Mouse (Mus musculus) embryo, embryonic 10.5 days (tissue): ENCODE measurements at regions not wholly inside any gene's neighbourhood (a gene's known extent, or its start where the extent isn't known, plus 50 kb on each side); places are given as distances from the start of the nearest gene placed in this dataset.
"Not testable (repeated sequence)": the region's sequence is repeated elsewhere in the genome, so short reads cannot be mapped to it uniquely, and the experiment has no call there.

Source experiments
- DNase-seq: peaks from one replicate; pipeline ENCODE4 v3.0.0-alpha.2; 2015; ENCODE audit warnings: low spot score

- DNase-seq: peak; percentile 81
Observed at GRCm38 (mm10) chr9:97297538-97297937, 72.2 kb downstream of the Trim42 start.

GRCm38 (mm10) chr9:97295770-97296169 is 74.0 kb downstream of the Trim42 start:
- DNase-seq: peak; percentile 54

- no peak for DNase-seq
Observed at GRCm38 (mm10) chr9:97291870-97292269, 77.9 kb downstream of the Trim42 start.

GRCm38 (mm10) chr9:97284282-97284802 is 85.4 kb downstream of the Trim42 start:
- peak; percentile 13 for DNase-seq

- no peak for DNase-seq
Observed at GRCm38 (mm10) chr9:97282090-97282489, 87.7 kb downstream of the Trim42 start.

GRCm38 (mm10) chr9:97275449-97275848 is 94.3 kb downstream of the Trim42 start:
- not testable (repeated sequence) for DNase-seq

- no peak for DNase-seq
Observed at GRCm38 (mm10) chr9:97273891-97274290, 95.9 kb downstream of the Trim42 start.

GRCm38 (mm10) chr9:97272061-97272460 is 97.7 kb downstream of the Trim42 start:
- no peak for DNase-seq

GRCm38 (mm10) chr9:97247621-97248020 is 122.1 kb downstream of the Trim42 start:
- DNase-seq: no peak

GRCm38 (mm10) chr9:97226074-97226473 is 115.1 kb upstream of the Slc25a36 start:
- no peak for DNase-seq

GRCm38 (mm10) chr9:97224549-97224948 is 113.6 kb upstream of the Slc25a36 start:
- peak; percentile 34 for DNase-seq

- DNase-seq: peak; percentile 68
Observed at GRCm38 (mm10) chr9:97214806-97215205, 103.8 kb upstream of the Slc25a36 start.

- no peak for DNase-seq
Observed at GRCm38 (mm10) chr9:97190321-97190860, 79.4 kb upstream of the Slc25a36 start.

GRCm38 (mm10) chr9:97189646-97190045 is 78.7 kb upstream of the Slc25a36 start:
- no peak for DNase-seq

- DNase-seq: no peak
Observed at GRCm38 (mm10) chr9:97188616-97189330, 77.8 kb upstream of the Slc25a36 start.

- no peak for DNase-seq
Observed at GRCm38 (mm10) chr9:97173230-97173951, 62.4 kb upstream of the Slc25a36 start.

- peak; percentile 78 for DNase-seq
Observed at GRCm38 (mm10) chr9:97172075-97172474, 61.1 kb upstream of the Slc25a36 start.

- DNase-seq: no peak
Observed at GRCm38 (mm10) chr9:97171484-97171883, 60.5 kb upstream of the Slc25a36 start.

GRCm38 (mm10) chr9:97170836-97171235 is 59.9 kb upstream of the Slc25a36 start:
- DNase-seq: no peak

- DNase-seq: peak; percentile 59
Observed at GRCm38 (mm10) chr9:97162465-97162864, 51.5 kb upstream of the Slc25a36 start.
